ENCODE assay signal across 31 mouse cellular contexts in genomic region chr5:37056471-37056870, GRCm38 (mm10). TPM values are rescaled to one million over a fixed set of nuclear protein-coding genes. Genes with fewer than 3 reads are reported as not detected.
A peak's percentile ranks its signal among the peaks of the same experiment; 100 is the strongest.
DNase-seq lines count a peak whose midpoint lies in the region; ATAC-seq and TF ChIP-seq lines count a peak whose summit lies in the region.
"Had no signal": no experiment of that assay in that cellular context is flagged by ENCODE, and none has a peak within 500 bp of the region (broad histone marks: within the 10 kb centered on the region; RNA-seq: fewer than 3 reads in every experiment).

No protein-coding gene starts in this region.

- H3K4me3 ChIP-seq in midbrain, postnatal 0 days (ENCODE audit: low read depth, low read length): no peak overlapping the region
- H3K4me3 ChIP-seq in midbrain, embryonic 15.5 days: no peak overlapping the region
- H3K4me3 ChIP-seq: forebrain, embryonic 15.5 days; heart, embryonic 13.5 days; hindbrain, embryonic 15.5 days; intestine, embryonic 15.5 days; neural tube, embryonic 12.5 days had no signal

- no peaks in the 10 kb centered on the region for H3K9me3 ChIP-seq in midbrain, postnatal 0 days (ENCODE audit: low read length)
- H3K9me3 ChIP-seq in midbrain, embryonic 15.5 days: no peaks in the 10 kb centered on the region
- H3K9me3 ChIP-seq: forebrain, embryonic 15.5 days; heart, embryonic 13.5 days; hindbrain, embryonic 15.5 days; intestine, embryonic 15.5 days; neural tube, embryonic 12.5 days had no signal

- H3K27ac ChIP-seq in midbrain, postnatal 0 days (ENCODE audit: low read depth, low read length): no peak overlapping the region
- H3K27ac ChIP-seq in midbrain, embryonic 15.5 days: no peak overlapping the region
- H3K27ac ChIP-seq: forebrain, embryonic 15.5 days; heart, embryonic 13.5 days; hindbrain, embryonic 15.5 days; intestine, embryonic 15.5 days; liver, embryonic 14.5 days; neural tube, embryonic 12.5 days had no signal

- WGBS in midbrain, postnatal 0 days: 62% methylated on average over 3 of the region's 3 CpGs
- 63% methylated on average over 3 of the region's 3 CpGs for WGBS in midbrain, embryonic 15.5 days

- ATAC-seq in midbrain, postnatal 0 days (ENCODE audit: low FRiP score): 0 out of 2 replicates have a peak, but pooled peaks have one; percentile 35
- ATAC-seq in midbrain, embryonic 15.5 days (replicated peaks): no peak
- ATAC-seq in CD4-positive, CD25-positive, alpha-beta regulatory T cell, adult 4 months: peak; percentile 76
- ATAC-seq in erythroblast, adult 5-6 weeks (replicated peaks; ENCODE audit: low FRiP score, poor library complexity, severe bottlenecking): no peak
- ATAC-seq: forebrain, embryonic 15.5 days; intestine, embryonic 15.5 days; Patski had no signal

- H3K27me3 ChIP-seq in midbrain, postnatal 0 days (ENCODE audit: insufficient read depth, low read length): no peaks in the 10 kb centered on the region
- H3K27me3 ChIP-seq in midbrain, embryonic 15.5 days (replicated peaks): no peaks in the 10 kb centered on the region
- H3K27me3 ChIP-seq: forebrain, embryonic 15.5 days; heart, embryonic 13.5 days; hindbrain, embryonic 15.5 days; intestine, embryonic 15.5 days; neural tube, embryonic 12.5 days had no signal

- no peak for TF ChIP-seq CTCF in midbrain, postnatal 0 days (IDR thresholded peaks at IDR 0.05)

- no peaks in the 10 kb centered on the region for H3K4me1 ChIP-seq in midbrain, postnatal 0 days (ENCODE audit: insufficient read depth, low read length)
- peaks cover 11% of the 10 kb centered on the region; the same call in 1 of the 2 replicates for H3K4me1 ChIP-seq in midbrain, embryonic 15.5 days
- H3K4me1 ChIP-seq: heart, embryonic 13.5 days; neural tube, embryonic 12.5 days had no signal

- no peak for DNase-seq in midbrain, postnatal 0 days (ENCODE audit: low spot score)
- DNase-seq in naive thymus-derived CD4-positive, alpha-beta T cell, adult 2 months (ENCODE audit: low read depth): peak; percentile 70
- DNase-seq in thymus, postnatal 36 days: peak; percentile 39 to 60
- DNase-seq in gastrocnemius, postnatal 10 days: no peak
- DNase-seq in adipocyte (ENCODE audit: low spot score): no peak
- DNase-seq: adrenal gland, adult 2 months; adrenal gland, postnatal 36 days; cerebellum, adult 18-20 months; cerebellum, postnatal 10 days; heart, postnatal 10 days; kidney, adult 2 months; liver; lung, adult 2 months; lung, postnatal 14 days; midbrain, embryonic 14.5 days had no signal

- H3K36me3 ChIP-seq in midbrain, postnatal 0 days (ENCODE audit: insufficient read depth, low read length): no peaks in the 10 kb centered on the region
- H3K36me3 ChIP-seq in midbrain, embryonic 15.5 days (replicated peaks): no peaks in the 10 kb centered on the region
- H3K36me3 ChIP-seq: forebrain, embryonic 15.5 days; heart, embryonic 13.5 days; hindbrain, embryonic 15.5 days; intestine, embryonic 15.5 days; neural tube, embryonic 12.5 days had no signal

- H3K9ac ChIP-seq in midbrain, postnatal 0 days (replicated peaks; ENCODE audit: low read length, poor library complexity, severe bottlenecking): no peak overlapping the region
- no peak overlapping the region for H3K9ac ChIP-seq in midbrain, embryonic 15.5 days
- H3K9ac ChIP-seq: forebrain, embryonic 15.5 days; heart, embryonic 13.5 days; hindbrain, embryonic 15.5 days; intestine, embryonic 15.5 days; liver, embryonic 14.5 days; neural tube, embryonic 12.5 days had no signal

- no peak overlapping the region for H3K4me2 ChIP-seq in midbrain, postnatal 0 days (ENCODE audit: low read depth, low read length, poor library complexity, severe bottlenecking)
- H3K4me2 ChIP-seq in midbrain, embryonic 15.5 days: no peak overlapping the region
- H3K4me2 ChIP-seq: forebrain, embryonic 15.5 days; heart, embryonic 13.5 days; hindbrain, embryonic 15.5 days; intestine, embryonic 15.5 days; neural tube, embryonic 12.5 days had no signal

RNA-seq across cellular contexts. Expression of gene Gm1043, which starts 28.7 kb away (rescaled TPM):
- 19.4 and 29.5 TPM in 2 replicates for total RNA-seq in midbrain, postnatal 0 days (2014; rRNA removed)
- polyA plus RNA-seq in midbrain, postnatal 0 days (2015; fragmentation: Nextera tagmentation; extraction: Ambion mirVana): 1.2 and 1.6 TPM in 2 replicates
- polyA plus RNA-seq in midbrain, embryonic 15.5 days (2015; fragmentation: Nextera tagmentation; extraction: Ambion mirVana): 2.6 and 2.8 TPM in 2 replicates
- 1 to 10 TPM; 2.4 to 4.2 TPM for polyA plus RNA-seq in CD4-positive, CD25-positive, alpha-beta regulatory T cell, adult 4 months (2017; shearing (Covaris generic))
- not detected in 2 replicates for total RNA-seq in erythroblast, adult 5-6 weeks (2015; ENCODE audit: low replicate concordance)
- not detected in 2 replicates for total RNA-seq in erythroblast, adult 5-6 weeks (2017; ENCODE audit: low replicate concordance)
- not detected for total RNA-seq in gastrocnemius, postnatal 10 days (2021)
- total RNA-seq: gastrocnemius, adult 8-10 months; heart, postnatal 10 days; hematopoietic stem cell, adult 5-6 weeks; MEL had no signal
- polyA plus RNA-seq: embryonic facial prominence, embryonic 11.5 days; heart, embryonic 13.5 days; kidney, embryonic 16.5 days; limb, embryonic 11.5 days; liver, embryonic 14.5 days; Patski had no signal

Comparison
In these comparisons a context has a peak if more than half of its experiments do, and no peak if none do; other contexts are left out.
1. ATAC-seq: peak in midbrain, postnatal 0 days (single experiment) and CD4-positive, CD25-positive, alpha-beta regulatory T cell, adult 4 months (single experiment); none in midbrain, embryonic 15.5 days (single experiment) and erythroblast, adult 5-6 weeks (single experiment).
2. DNase-seq: peak in naive thymus-derived CD4-positive, alpha-beta T cell, adult 2 months (single experiment) and thymus, postnatal 36 days (2 of 2); none in midbrain, postnatal 0 days (single experiment), gastrocnemius, postnatal 10 days (single experiment) and adipocyte (single experiment).
3. RNA of gene Gm1043, which starts 28.7 kb away (total RNA-seq): 19.4 to 29.5 TPM in midbrain, postnatal 0 days; not detected in gastrocnemius, postnatal 10 days and not detected in erythroblast, adult 5-6 weeks; every median in the first group is over 10 times any median in the second.